Mouse (Mus musculus) spleen, postnatal 36 days (tissue): ENCODE data around the gene Emp1.

Experiments used
- DNase-seq, 2 experiments: peaks; one replicate each; pipeline ENCODE4 v3.0.0; 2022; ENCODE audit warnings: low spot score in 2 of 2, mixed read lengths in 1 of 2

Gene Emp1

GRCm38 (mm10) chr6:135362459-135363159 lies at the start of gene Emp1:
TSS of gene Emp1 (plus strand) at chr6:135362545.
- DNase-seq: no peak

- DNase-seq: no peak
Observed at GRCm38 (mm10) chr6:135313981-135314380, 48.4 kb upstream of the Emp1 start.

- no peak for DNase-seq
Observed at GRCm38 (mm10) chr6:135316141-135316540, 46.2 kb upstream of the Emp1 start.

GRCm38 (mm10) chr6:135319431-135319933 lies 42.9 kb upstream of the Emp1 start:
- no peak for DNase-seq

- DNase-seq: no peak
Observed at GRCm38 (mm10) chr6:135322749-135323148, 39.6 kb upstream of the Emp1 start.

- DNase-seq: peak; percentile 39 to 52
Observed at GRCm38 (mm10) chr6:135323311-135323982, 38.9 kb upstream of the Emp1 start.

GRCm38 (mm10) chr6:135324111-135324510 lies 38.2 kb upstream of the Emp1 start:
- no peak for DNase-seq

GRCm38 (mm10) chr6:135324686-135325300 lies 37.6 kb upstream of the Emp1 start:
- peak; percentile 16 to 20 for DNase-seq

- no peak for DNase-seq
Observed at GRCm38 (mm10) chr6:135326847-135327246, 35.5 kb upstream of the Emp1 start.

- no peak for DNase-seq
Observed at GRCm38 (mm10) chr6:135331916-135332315, 30.4 kb upstream of the Emp1 start.

- no peak for DNase-seq
Observed at GRCm38 (mm10) chr6:135332737-135333281, 29.5 kb upstream of the Emp1 start.

- no peak for DNase-seq
Observed at GRCm38 (mm10) chr6:135333994-135334651, 28.2 kb upstream of the Emp1 start.

GRCm38 (mm10) chr6:135336376-135336775 lies 26.0 kb upstream of the Emp1 start:
- no peak for DNase-seq

- DNase-seq: no peak
Observed at GRCm38 (mm10) chr6:135340355-135341075, 21.8 kb upstream of the Emp1 start.

- DNase-seq: no peak
Observed at GRCm38 (mm10) chr6:135341076-135341378, 21.3 kb upstream of the Emp1 start.

GRCm38 (mm10) chr6:135351638-135352302 lies 10.6 kb upstream of the Emp1 start:
- DNase-seq: no peak

GRCm38 (mm10) chr6:135352537-135352936 lies 9.8 kb upstream of the Emp1 start:
- no peak for DNase-seq

GRCm38 (mm10) chr6:135354953-135355352 lies 7.4 kb upstream of the Emp1 start:
- no peak for DNase-seq

GRCm38 (mm10) chr6:135360331-135360730 lies 2.0 kb upstream of the Emp1 start:
- DNase-seq: no peak

GRCm38 (mm10) chr6:135362098-135362458 lies 267 bp upstream of the Emp1 start:
- DNase-seq: no peak
